Mouse (Mus musculus) midbrain, embryonic 11.5 days (tissue): ENCODE data around the gene Ang. TPM values are rescaled to one million over a fixed set of nuclear protein-coding genes. Genes with fewer than 3 reads are reported as not detected.

ENCODE experiments used
- ATAC-seq: fragments of 200-750 bp; cut with Nextera tagmentation; 2 replicates; pipeline ENCODE4 v1.8.0; 2017; ENCODE audit warnings: moderate TSS enrichment, moderate library complexity; ENCODE audit not compliant: low FRiP score
- DNase-seq: peaks from one replicate; pipeline ENCODE4 v3.0.0; 2015; ENCODE audit warnings: low spot score; ENCODE audit errors: missing footprints
- H3K27ac ChIP-seq: fragments of 300-500 bp; sonication (generic); 2 replicates; pipeline ENCODE4 v1.5.1; 2014; ENCODE audit warnings: low read depth, low read length
- H3K27me3 ChIP-seq: fragments of 300-500 bp; sonication (generic); 2 replicates; pipeline ENCODE4 v1.6.1; 2014; ENCODE audit warnings: mild to moderate bottlenecking, low read length, moderate library complexity, mixed read lengths; ENCODE audit not compliant: control insufficient read depth, insufficient read depth
- H3K36me3 ChIP-seq: fragments of 300-500 bp; sonication (generic); 2 replicates; pipeline ENCODE4 v1.6.1; 2014; ENCODE audit warnings: mild to moderate bottlenecking, low read length, moderate library complexity, mixed read lengths; ENCODE audit not compliant: control insufficient read depth, insufficient read depth
- H3K4me1 ChIP-seq: fragments of 300-500 bp; sonication (generic); 2 replicates; pipeline ENCODE4 v1.6.1; 2014; ENCODE audit warnings: low read length; ENCODE audit not compliant: control insufficient read depth, insufficient read depth
- H3K4me2 ChIP-seq: fragments of 300-500 bp; sonication (generic); 2 replicates; pipeline ENCODE4 v1.6.1; 2014; ENCODE audit warnings: mild to moderate bottlenecking, moderate library complexity
- H3K4me3 ChIP-seq: fragments of 300-500 bp; sonication (generic); 2 replicates; pipeline ENCODE4 v1.5.1; 2014; ENCODE audit warnings: low read depth, low read length
- H3K9ac ChIP-seq: fragments of 300-500 bp; sonication (generic); 2 replicates; pipeline ENCODE4 v1.6.1; 2014; ENCODE audit warnings: low read length
- H3K9me3 ChIP-seq: fragments of 300-500 bp; sonication (generic); 2 replicates; pipeline ENCODE4 v1.6.1; 2016; ENCODE audit warnings: low read length; ENCODE audit not compliant: control insufficient read depth
- WGBS: fragments of 180-500 bp; shearing (Covaris S2); extraction: QIAGEN DNeasy Blood & Tissue Kit; methylation state at CpG from one replicate; pipeline ENCODE4 v1.1.7; 2014; 5-methylcytosine and 5-hydroxymethylcytosine counted together
- polyA plus RNA-seq: library from polyadenylated mRNA; unstranded; fragments of >200 nt; fragmentation: Nextera tagmentation; extraction: Ambion mirVana; gene quantifications from 2 replicates; pipeline ENCODE4 v1.2.1, GENCODE M21; 2014

Ang gene
- polyA plus RNA-seq = 1.5 and 2.4 TPM in 2 replicates

GRCm38 (mm10) chr14:51090921-51091900 is at the start of gene Ang, which contains the start of gene Rnase4:
TSS of gene Ang (plus strand) at chr14:51091150.
TSS of gene Rnase4 (plus strand) at chr14:51091077.
- ATAC-seq (peak; percentile 28), DNase-seq (peak; percentile 94)
- H3K27ac ChIP-seq = peak within 1 kb of the TSS; percentile 62; the same call in 1 of the 2 replicates
- H3K9me3 ChIP-seq = no peaks in the 10 kb centered on the region
- H3K27me3 ChIP-seq = no peaks in the 10 kb centered on the region
- H3K4me1 ChIP-seq = no peaks in the 10 kb centered on the region
- no peaks in the 10 kb centered on the region for H3K36me3 ChIP-seq
- 11% methylated on average over 33 of the region's 33 CpGs for WGBS
- H3K4me2 ChIP-seq = peak within 1 kb of the TSS; percentile 66
- peak within 1 kb of the TSS; percentile 52 for H3K4me3 ChIP-seq
- H3K9ac ChIP-seq = peak within 1 kb of the TSS; percentile 62

DNA sequence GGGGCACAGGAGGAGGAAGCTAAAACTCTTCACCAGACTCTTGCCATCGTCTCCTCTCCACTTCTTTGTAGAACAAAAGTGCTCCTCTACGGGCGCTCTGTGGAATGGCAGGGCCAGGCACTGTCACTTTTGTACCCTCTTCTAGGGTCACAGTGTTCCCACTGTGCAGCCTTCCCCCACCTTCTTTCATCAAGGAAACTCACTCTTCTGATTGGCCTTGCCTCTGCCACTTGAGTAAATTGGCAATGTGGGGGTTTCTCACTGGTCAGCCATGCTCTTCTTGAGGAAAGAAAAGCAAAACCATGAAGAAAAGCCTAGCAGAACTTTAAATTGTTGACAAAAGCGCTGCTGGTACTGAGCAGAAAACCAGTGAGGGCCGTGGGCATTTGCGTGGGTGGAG is 49.2 kb upstream of the Ang start, which contains the start of gene Rnase9:
Rnase9 (minus strand) TSS at position 101 of the 400 bp plus-strand sequence.
- H3K36me3 ChIP-seq = no peaks in the 10 kb centered on the region
- H3K9me3 ChIP-seq = no peaks in the 10 kb centered on the region
- H3K27me3 ChIP-seq = no peaks in the 10 kb centered on the region
- no peak within 1 kb of the TSS for H3K4me2 ChIP-seq
- no peak for ATAC-seq
- no peak within 1 kb of the TSS for H3K9ac ChIP-seq
- H3K4me3 ChIP-seq = no peak within 1 kb of the TSS
- DNase-seq = no peak
- no peak within 1 kb of the TSS for H3K27ac ChIP-seq
- WGBS = 76% methylated on average over 6 of the region's 6 CpGs
- H3K4me1 ChIP-seq = no peaks in the 10 kb centered on the region

DNA sequence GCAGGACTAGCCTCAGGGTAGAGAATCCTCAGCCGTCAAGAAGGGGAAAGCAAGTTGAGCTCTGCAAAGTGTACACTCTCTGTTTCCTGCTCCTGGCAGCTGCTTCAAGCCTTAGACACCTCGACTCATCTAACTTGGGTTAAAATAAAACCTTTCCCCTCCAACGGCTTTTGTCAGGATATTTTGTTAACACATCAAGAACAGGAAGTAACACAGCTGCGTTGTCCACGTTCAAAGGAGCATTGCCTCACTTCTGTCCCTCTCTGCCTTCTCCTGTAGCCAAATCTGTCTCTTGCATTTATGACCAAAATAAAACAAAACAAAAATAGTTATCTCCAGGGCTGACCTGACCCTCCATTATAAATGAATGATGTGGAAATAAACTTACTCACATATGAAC is 43.1 kb upstream of the Ang start:
- no peak overlapping the region for H3K4me2 ChIP-seq
- H3K27me3 ChIP-seq = no peaks in the 10 kb centered on the region
- no peaks in the 10 kb centered on the region for H3K36me3 ChIP-seq
- no peak overlapping the region for H3K4me3 ChIP-seq
- WGBS = 73% methylated on average over 5 of the region's 5 CpGs
- ATAC-seq = no peak
- DNase-seq = no peak
- H3K4me1 ChIP-seq = no peaks in the 10 kb centered on the region
- no peak overlapping the region for H3K27ac ChIP-seq
- H3K9ac ChIP-seq = no peak overlapping the region
- no peaks in the 10 kb centered on the region for H3K9me3 ChIP-seq

GRCm38 (mm10) chr14:51050063-51050462 is 40.9 kb upstream of the Ang start, which contains the start of gene Rnase11:
TSS of gene Rnase11 (minus strand) at chr14:51050163.
- Histone ChIP-seq H3K36me3 (no peaks in the 10 kb centered on the region), H3K4me3 (no peak within 1 kb of the TSS), H3K27ac (no peak within 1 kb of the TSS), H3K4me2 (no peak within 1 kb of the TSS), H3K27me3 (no peaks in the 10 kb centered on the region), H3K9me3 (no peaks in the 10 kb centered on the region), H3K9ac (no peak within 1 kb of the TSS), H3K4me1 (peaks cover 8% of the 10 kb centered on the region)
- ATAC-seq = no peak
- DNase-seq = no peak
- WGBS = 94% methylated on average over 2 of the region's 2 CpGs

- H3K36me3 ChIP-seq = no peaks in the 10 kb centered on the region
- no peaks in the 10 kb centered on the region for H3K9me3 ChIP-seq
- WGBS = 69% methylated on average over 5 of the region's 5 CpGs
- no peaks in the 10 kb centered on the region for H3K27me3 ChIP-seq
- H3K27ac ChIP-seq = no peak overlapping the region
- ATAC-seq (no peak), DNase-seq (peak; percentile 75)
- peaks cover 8% of the 10 kb centered on the region for H3K4me1 ChIP-seq
- no peak overlapping the region for H3K4me3 ChIP-seq
- no peak overlapping the region for H3K9ac ChIP-seq
- H3K4me2 ChIP-seq = no peak overlapping the region
These were observed 39.0 kb upstream of the Ang start for GRCm38 (mm10) chr14:51051941-51052340.

DNA sequence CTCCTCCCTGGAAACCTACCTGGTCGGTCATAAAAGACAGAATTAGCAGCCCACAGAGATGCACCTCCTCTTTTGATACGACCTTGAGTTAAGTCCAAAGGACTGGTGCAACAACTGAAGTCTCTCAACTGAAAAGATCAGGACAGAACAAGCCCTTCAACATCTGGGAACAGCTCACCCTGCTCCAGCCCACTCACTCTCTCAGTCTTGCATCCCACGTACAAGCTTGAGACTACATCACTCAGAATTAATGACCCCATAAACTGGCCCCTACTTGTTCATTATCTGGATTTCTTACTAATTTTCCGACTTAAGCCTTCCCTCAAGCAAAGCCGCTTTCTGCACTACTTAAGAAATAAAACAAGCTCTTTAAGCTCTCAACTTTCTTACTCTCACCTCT is 37.8 kb upstream of the Ang start:
- Histone ChIP-seq H3K4me2 (no peak overlapping the region), H3K4me1 (peaks cover 8% of the 10 kb centered on the region), H3K9me3 (no peaks in the 10 kb centered on the region), H3K4me3 (no peak overlapping the region), H3K27me3 (no peaks in the 10 kb centered on the region), H3K36me3 (no peaks in the 10 kb centered on the region), H3K27ac (no peak overlapping the region), H3K9ac (no peak overlapping the region)
- DNase-seq (peak; percentile 82), ATAC-seq (no peak)
- 46% methylated on average over 5 of the region's 5 CpGs for WGBS

GRCm38 (mm10) chr14:51054243-51055237 is 36.4 kb upstream of the Ang start:
- Histone ChIP-seq H3K9ac (no peak overlapping the region; the same call in 1 of the 2 replicates), H3K4me3 (no peak overlapping the region), H3K36me3 (no peaks in the 10 kb centered on the region), H3K27ac (no peak overlapping the region), H3K4me1 (peaks cover 8% of the 10 kb centered on the region), H3K27me3 (no peaks in the 10 kb centered on the region), H3K9me3 (no peaks in the 10 kb centered on the region), H3K4me2 (0 out of 2 replicates have a peak overlapping the region, but pooled peaks have one; percentile 6)
- ATAC-seq = peak; percentile 68
- 20% methylated on average over 13 of the region's 13 CpGs for WGBS
- DNase-seq = peak; percentile 88

DNA sequence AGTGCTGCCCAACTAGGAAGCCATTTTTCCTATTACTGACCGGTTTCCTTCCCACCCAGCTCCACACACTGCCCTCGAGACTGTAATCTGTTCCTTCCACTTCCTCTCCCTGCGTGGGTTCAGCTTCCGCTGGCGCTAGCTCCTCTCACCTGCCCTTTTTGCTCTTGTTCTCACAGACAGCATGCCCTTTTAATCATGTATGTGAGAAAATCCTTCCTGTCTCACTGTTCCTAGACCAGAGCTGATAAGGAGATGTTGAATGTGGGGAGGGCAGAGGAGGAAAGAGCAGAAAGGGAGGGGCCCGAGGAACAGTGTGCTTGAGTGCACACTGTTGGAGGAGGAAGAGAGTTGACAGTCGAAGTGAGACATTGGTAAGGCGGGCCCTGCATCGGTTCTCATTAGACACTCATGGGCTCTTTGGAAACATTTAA is 33.5 kb upstream of the Ang start, which contains the start of gene Rnase12:
Rnase12 (minus strand) TSS at position 261 of the 431 bp plus-strand sequence.
- H3K4me2 ChIP-seq = no peak within 1 kb of the TSS
- H3K27ac ChIP-seq = no peak within 1 kb of the TSS
- 76% methylated on average over 9 of the region's 9 CpGs for WGBS
- no peak within 1 kb of the TSS for H3K4me3 ChIP-seq
- ATAC-seq = no peak
- H3K9ac ChIP-seq = no peak within 1 kb of the TSS
- no peaks in the 10 kb centered on the region for H3K36me3 ChIP-seq
- H3K9me3 ChIP-seq = no peaks in the 10 kb centered on the region
- peaks cover 8% of the 10 kb centered on the region for H3K4me1 ChIP-seq
- peak; percentile 77 for DNase-seq
- H3K27me3 ChIP-seq = no peaks in the 10 kb centered on the region
